Mouse (Mus musculus) heart, postnatal 25 days (tissue): Measurements from ENCODE around the gene Arhgef17. TPM values are rescaled to one million over a fixed set of nuclear protein-coding genes. Genes with fewer than 3 reads are reported as not detected.

Experiments
- DNase-seq: peaks from one replicate; pipeline ENCODE4 v3.0.0; 2022; ENCODE audit warnings: low spot score
- intact Hi-C: fragments of 180-260 bp; cut with DNase I; formaldehyde crosslinking; loops from one replicate; pipeline ENCODE4 v1.15.1; 2025
- total RNA-seq, 2 experiments: library from RNA; stranded (reverse); gene quantifications; 2 replicates each; pipeline ENCODE4 v1.2.3; 2021

Gene Arhgef17
- total RNA-seq, 2 experiments from 2014 or later = 24.0 to 28.8 TPM

GRCm38 (mm10) chr7:100918176-100918575 lies 13.7 kb downstream of the Arhgef17 start:
- DNase-seq = peak; percentile 73
- intact Hi-C loops = no loop called here

GRCm38 (mm10) chr7:100917751-100918150 lies 14.2 kb downstream of the Arhgef17 start:
- intact Hi-C loops = no loop called here
- DNase-seq = no peak

GRCm38 (mm10) chr7:100916526-100916925 lies 15.4 kb downstream of the Arhgef17 start:
- no peak for DNase-seq
- intact Hi-C loops = no loop called here

GRCm38 (mm10) chr7:100915204-100915603 lies 16.7 kb downstream of the Arhgef17 start:
- intact Hi-C loops = no loop called here
- no peak for DNase-seq

- DNase-seq = no peak
- intact Hi-C loops = no loop called here
Measured at GRCm38 (mm10) chr7:100911791-100912190, 20.1 kb downstream of the Arhgef17 start.

- intact Hi-C loops = no loop called here
Measured at GRCm38 (mm10) chr7:100911246-100911770, 20.6 kb downstream of the Arhgef17 start.

GRCm38 (mm10) chr7:100908567-100908966 lies 23.3 kb downstream of the Arhgef17 start:
- intact Hi-C loops = loop anchor here (5.0 kb wide), 1 partner anchor 379 kb away; no protein-coding TSS in a partner anchor
- no peak for DNase-seq

More at GRCm38 (mm10) chr7:100911246-100911770, 20.6 kb downstream of the Arhgef17 start:
- no peak for DNase-seq

- intact Hi-C loops = loop anchor here (5.0 kb wide), 1 partner anchor 379 kb away; no protein-coding TSS in a partner anchor
- DNase-seq = peak; percentile 51
Measured at GRCm38 (mm10) chr7:100908061-100908460, 23.8 kb downstream of the Arhgef17 start.

GRCm38 (mm10) chr7:100907231-100907630 lies 24.7 kb downstream of the Arhgef17 start:
- intact Hi-C loops = loop anchor here (1.0 to 5.0 kb wide), 4 partner anchors 25 to 380 kb away; partner anchors contain the start of gene Arhgef17
- DNase-seq = peak; percentile 70

- intact Hi-C loops = loop anchor here (2.0 to 5.0 kb wide), 2 partner anchors 59 to 381 kb away; no protein-coding TSS in a partner anchor
Measured at GRCm38 (mm10) chr7:100906029-100906789, 25.7 kb downstream of the Arhgef17 start.

GRCm38 (mm10) chr7:100905037-100905436 lies 26.9 kb downstream of the Arhgef17 start:
- DNase-seq = no peak
- intact Hi-C loops = loop anchor here (5.0 kb wide), 1 partner anchor 382 kb away; no protein-coding TSS in a partner anchor

More at GRCm38 (mm10) chr7:100906029-100906789, 25.7 kb downstream of the Arhgef17 start:
- no peak for DNase-seq

- DNase-seq = no peak
- intact Hi-C loops = loop anchor here (5.0 kb wide), 1 partner anchor 383 kb away; no protein-coding TSS in a partner anchor
Measured at GRCm38 (mm10) chr7:100904612-100905011, 27.3 kb downstream of the Arhgef17 start.

GRCm38 (mm10) chr7:100902451-100903137 lies 29.3 kb downstream of the Arhgef17 start:
- DNase-seq = no peak

GRCm38 (mm10) chr7:100897828-100898227 lies 34.1 kb downstream of the Arhgef17 start:
- intact Hi-C loops = no loop called here
- no peak for DNase-seq

More at GRCm38 (mm10) chr7:100902451-100903137, 29.3 kb downstream of the Arhgef17 start:
- intact Hi-C loops = no loop called here

GRCm38 (mm10) chr7:100894833-100895226 lies 37.1 kb downstream of the Arhgef17 start:
- no peak for DNase-seq
- intact Hi-C loops = no loop called here

- no peak for DNase-seq
- intact Hi-C loops = no loop called here
Measured at GRCm38 (mm10) chr7:100894057-100894832, 37.7 kb downstream of the Arhgef17 start.

GRCm38 (mm10) chr7:100893249-100894056 lies 38.5 kb downstream of the Arhgef17 start:
- DNase-seq = no peak

GRCm38 (mm10) chr7:100886535-100886934 lies 45.4 kb downstream of the Arhgef17 start:
- intact Hi-C loops = loop anchor here (5.0 kb wide), 2 partner anchors 39 to 199 kb away; no protein-coding TSS in a partner anchor
- DNase-seq = no peak

More at GRCm38 (mm10) chr7:100893249-100894056, 38.5 kb downstream of the Arhgef17 start:
- intact Hi-C loops = no loop called here

GRCm38 (mm10) chr7:100884460-100884859 lies 47.4 kb downstream of the Arhgef17 start:
- DNase-seq = no peak
- intact Hi-C loops = no loop called here
